Mouse (Mus musculus): ENCODE measurements at regions not wholly inside any gene's neighbourhood (a gene's known extent, or its start where the extent isn't known, plus 50 kb on each side); places are given as distances from the start of the nearest gene placed in this dataset.
"Not testable (repeated sequence)": the region's sequence is repeated elsewhere in the genome, so short reads cannot be mapped to it uniquely, and the experiment has no call there.

- peak; percentile 24 for DNase-seq (ENCODE audit: low read depth, low spot score)
Observed at GRCm38 (mm10) chr3:8310379-8311128, 1299.3 kb downstream of the Zfp704 start.

GRCm38 (mm10) chr3:8307296-8307695 lies 1302.6 kb downstream of the Zfp704 start:
- DNase-seq (ENCODE audit: low read depth, low spot score) = no peak

DNA sequence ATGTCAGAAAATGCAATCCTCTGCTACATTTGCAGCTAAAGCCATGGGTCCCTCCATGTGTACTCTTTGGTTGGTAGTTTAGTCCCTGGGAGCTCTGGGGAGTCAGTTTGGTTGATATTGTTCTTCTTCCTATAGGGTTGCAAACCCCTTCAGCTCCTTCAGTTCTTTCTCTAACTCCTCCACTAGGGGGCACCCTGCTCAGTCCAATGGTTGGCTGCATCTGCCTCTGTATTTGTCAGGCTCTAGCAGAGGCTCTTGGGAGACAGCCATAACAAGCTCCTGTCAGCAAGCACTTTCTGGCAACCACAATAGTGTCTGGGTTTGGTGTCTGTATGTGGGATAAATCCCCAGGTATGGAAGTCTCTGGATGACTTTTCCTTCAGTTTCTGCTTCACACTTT lies 1305.1 kb downstream of the Zfp704 start:
- DNase-seq (ENCODE audit: low read depth, low spot score) = no peak

GRCm38 (mm10) chr3:8293036-8293435 lies 1316.8 kb downstream of the Zfp704 start:
- no peak for DNase-seq (ENCODE audit: low read depth, low spot score)

DNA sequence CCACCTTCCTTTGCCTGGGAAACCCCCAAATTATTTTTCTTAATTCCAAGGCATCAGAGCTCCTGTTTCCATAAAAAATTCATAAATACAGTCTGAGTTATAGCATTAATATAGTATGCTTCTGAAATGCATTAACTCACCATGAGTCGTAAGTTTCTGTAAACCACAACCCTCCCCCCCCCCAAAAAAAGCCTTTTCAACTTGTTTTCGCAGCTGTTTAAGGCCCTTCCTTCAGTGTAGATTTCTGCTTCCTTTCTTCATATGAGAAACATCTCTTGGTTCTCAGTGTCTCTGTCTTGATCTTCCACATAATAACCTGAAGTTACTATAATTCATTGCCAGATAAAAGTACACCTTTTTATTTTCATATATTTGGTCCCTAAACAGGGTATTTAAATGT lies 1320.3 kb downstream of the Zfp704 start:
- DNase-seq (ENCODE audit: low read depth, low spot score) = no peak

DNA sequence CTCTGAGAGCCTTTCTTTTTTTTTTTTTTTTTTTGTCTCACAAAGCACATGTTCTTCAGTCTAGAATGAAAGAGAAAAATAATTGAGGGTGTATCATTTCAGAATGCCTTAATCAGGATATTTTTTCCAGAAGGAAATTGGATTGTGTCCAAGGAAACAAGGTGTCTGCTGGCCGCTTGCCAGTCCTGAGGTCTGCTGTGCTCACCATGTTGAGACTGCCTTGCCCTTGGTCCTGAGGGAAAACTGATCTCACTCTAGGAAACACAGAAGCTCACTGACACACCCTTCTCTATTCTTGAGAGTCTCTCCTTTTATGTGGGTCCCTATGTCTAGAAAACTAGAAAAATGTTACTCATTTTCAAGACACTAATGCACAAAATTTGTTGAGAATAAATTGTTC lies 1321.4 kb downstream of the Zfp704 start:
- no peak for DNase-seq (ENCODE audit: low read depth, low spot score)

DNA sequence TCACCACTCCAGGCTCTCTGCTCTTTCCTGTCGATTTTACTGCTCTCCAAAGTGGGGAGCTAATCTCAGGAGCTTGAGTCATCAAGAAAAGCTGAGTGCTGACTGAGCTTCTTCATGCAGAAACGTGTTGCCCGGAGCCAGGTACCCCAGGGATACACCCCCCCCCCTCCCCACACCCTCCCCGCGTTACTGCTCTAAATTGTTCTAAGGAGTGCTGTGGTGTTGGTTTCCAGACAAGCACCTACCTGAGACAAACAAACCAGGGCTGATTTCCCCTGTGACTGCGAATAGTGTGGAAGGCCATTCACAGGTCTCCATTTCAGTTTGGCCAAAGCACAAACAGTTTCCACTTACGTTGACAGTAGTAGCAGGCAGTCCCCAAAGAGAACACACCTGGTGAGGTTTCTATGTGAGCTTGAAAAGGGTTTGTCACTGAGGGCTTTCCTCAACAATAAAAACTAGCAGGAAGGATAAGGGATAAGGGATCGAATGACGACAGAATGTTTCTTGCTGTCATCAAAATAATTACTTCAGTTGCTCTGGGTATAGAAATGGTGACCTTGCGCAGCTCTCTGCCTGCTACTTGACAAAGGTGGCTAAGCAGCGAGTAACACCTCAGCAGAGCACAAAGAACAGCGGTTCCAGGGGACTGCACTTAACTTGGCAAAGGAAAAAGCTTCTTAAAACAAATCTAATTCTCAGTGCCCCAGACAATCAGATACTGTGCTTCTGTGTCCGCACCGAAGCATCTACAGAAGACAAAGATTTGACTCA lies 1325.0 kb downstream of the Zfp704 start:
- no peak for DNase-seq (ENCODE audit: low read depth, low spot score)

- no peak for DNase-seq (ENCODE audit: low read depth, low spot score)
Observed at GRCm38 (mm10) chr3:8282411-8282810, 1327.5 kb downstream of the Zfp704 start.

GRCm38 (mm10) chr3:8276661-8277060 lies 1333.2 kb downstream of the Zfp704 start:
- DNase-seq (ENCODE audit: low read depth, low spot score) = no peak

DNA sequence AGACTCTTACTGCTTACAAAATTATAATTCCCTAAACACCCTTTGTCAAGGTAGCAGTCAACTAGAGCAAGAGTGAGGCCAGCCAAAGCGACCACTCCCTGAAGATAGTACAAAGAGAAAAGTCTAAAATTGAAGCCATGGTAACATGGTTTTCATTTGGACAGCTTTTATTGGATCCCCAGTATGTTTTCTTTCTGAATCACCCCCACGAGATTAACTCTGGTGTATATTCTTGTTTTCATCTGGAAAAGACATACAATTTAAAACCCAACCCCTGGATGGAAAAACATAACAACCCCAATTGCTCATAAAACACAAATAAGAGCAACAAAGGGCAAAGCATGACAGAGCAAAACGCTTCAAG lies 1339.0 kb downstream of the Zfp704 start:
- no peak for DNase-seq (ENCODE audit: low read depth, low spot score)

DNA sequence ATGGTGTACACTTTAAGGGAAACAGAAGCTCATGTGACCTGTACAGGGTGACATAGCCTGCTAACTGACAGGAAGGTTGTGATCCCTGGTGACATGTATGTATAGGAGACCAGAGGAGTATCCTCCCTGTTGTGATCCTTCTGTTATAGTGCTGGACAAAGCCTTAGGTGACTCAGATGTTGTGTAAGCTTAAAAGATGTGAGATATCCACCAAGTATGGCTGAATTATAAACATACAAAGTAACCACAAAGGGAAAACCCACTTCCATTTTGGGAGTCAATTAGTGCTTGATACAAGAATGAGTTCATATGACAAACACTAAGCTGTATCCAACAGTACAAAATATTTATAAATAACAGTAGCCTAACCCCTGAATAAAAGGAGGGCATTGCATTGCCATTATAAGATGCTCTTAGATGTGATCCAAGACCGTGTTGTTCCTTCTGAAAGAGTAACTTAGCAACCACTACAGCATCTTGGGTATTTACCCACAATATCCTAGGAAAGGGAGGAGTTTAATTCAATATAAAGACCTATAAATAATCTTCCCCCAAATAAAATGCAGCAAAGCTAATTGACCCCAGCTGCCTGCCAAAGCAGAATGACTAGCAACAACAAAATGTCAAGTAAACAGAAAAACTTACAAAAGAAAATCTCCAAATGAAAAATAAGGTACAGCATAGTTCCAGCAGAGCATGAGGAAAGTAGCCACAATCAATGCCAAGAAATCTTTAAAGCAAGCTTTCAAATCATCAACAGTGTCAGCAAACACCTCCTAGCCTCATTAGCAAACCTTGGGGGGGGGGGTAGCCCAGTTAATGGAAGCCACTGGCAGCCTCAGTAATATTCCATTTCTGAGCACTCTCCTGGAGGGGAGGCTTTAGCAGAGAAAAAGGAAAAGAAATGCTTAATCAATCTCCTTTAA lies 1339.6 kb downstream of the Zfp704 start:
- DNase-seq (ENCODE audit: low read depth, low spot score) = no peak

- DNase-seq (ENCODE audit: low read depth, low spot score) = no peak
Observed at GRCm38 (mm10) chr3:8265783-8266182, 1344.1 kb downstream of the Zfp704 start.

GRCm38 (mm10) chr3:8264366-8265033 lies 1345.4 kb downstream of the Zfp704 start:
- no peak for DNase-seq (ENCODE audit: low read depth, low spot score)

DNA sequence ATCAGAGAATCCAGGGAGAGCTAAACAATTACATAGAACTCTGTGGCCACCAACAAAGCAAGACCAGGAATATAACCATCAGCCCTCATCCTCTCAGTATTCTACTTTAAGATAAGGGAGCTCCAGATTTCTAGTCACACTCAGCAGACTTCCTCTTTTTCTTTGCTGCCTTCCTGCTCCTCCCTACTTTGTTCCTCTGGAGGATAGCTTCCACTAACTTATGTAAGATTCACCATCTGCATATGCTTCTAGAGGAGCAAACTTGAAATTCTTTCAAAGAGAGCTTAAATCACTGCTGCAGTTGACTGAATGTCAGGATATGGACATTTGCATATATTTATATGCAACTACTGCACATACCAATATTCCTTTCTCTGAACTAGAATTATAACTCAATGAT lies 1352.6 kb downstream of the Zfp704 start:
- no peak for DNase-seq (ENCODE audit: low read depth, low spot score)

DNA sequence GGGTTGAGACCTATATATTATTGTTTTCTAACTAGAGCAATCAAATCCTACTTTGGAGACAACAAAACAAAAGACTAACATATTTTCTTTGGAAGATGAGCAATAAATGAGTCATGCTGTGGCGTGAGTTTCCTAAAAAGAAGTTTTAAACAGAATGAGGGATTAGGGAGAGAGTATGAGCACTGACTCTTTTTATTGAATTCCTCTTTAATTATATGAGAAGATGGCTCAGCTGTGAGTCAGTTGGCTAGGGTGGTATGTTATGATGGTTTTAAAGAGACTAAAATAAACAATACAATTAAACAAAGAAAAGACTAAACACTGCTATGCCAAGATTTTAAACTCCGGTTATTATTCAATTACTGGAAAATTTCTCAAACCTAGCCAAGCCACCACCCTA lies 1357.6 kb downstream of the Zfp704 start:
- no peak for DNase-seq (ENCODE audit: low read depth, low spot score)

GRCm38 (mm10) chr3:8248911-8249310 lies 1361.0 kb downstream of the Zfp704 start:
- DNase-seq (ENCODE audit: low read depth, low spot score) = no peak

GRCm38 (mm10) chr3:8245822-8246221 lies 1364.1 kb downstream of the Zfp704 start:
- not testable (repeated sequence) for DNase-seq (ENCODE audit: low read depth, low spot score)

- peak; percentile 37 for DNase-seq (ENCODE audit: low read depth, low spot score)
Observed at GRCm38 (mm10) chr3:8245195-8245789, 1364.6 kb downstream of the Zfp704 start.

DNA sequence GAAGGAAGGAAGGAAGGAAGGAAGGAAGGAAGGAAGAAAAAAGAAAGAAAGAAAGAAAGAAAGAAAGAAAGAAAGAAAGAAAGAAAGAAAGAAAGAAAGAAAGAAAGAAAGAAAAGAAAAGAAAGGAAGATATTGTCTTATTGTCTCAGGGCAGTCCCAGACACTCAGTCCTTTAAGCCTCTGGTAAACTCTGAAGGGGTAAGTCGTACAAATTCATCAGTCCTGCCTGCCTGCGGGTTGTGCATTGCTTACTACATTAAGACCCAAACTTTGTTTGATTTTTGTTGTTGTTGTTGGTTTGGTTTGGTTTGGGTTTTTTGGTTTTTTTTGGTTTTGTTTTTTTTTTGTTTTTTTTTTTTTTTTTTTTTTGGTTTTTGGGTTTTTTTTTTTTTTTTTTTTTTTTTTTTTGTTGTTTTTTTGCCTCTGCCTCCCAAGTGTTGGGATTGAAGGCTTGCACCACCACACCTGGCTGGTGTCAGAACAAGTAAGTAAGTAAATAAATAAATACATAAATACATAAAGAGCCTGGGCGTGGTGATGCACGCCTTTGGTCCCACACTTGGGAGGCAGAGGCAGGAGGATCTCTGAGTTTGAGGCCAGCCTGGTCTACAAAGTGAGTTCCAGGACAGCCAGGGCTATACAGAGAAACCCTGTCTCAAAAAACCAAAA lies 1365.2 kb downstream of the Zfp704 start:
- DNase-seq (ENCODE audit: low read depth, low spot score) = not testable (repeated sequence)

DNA sequence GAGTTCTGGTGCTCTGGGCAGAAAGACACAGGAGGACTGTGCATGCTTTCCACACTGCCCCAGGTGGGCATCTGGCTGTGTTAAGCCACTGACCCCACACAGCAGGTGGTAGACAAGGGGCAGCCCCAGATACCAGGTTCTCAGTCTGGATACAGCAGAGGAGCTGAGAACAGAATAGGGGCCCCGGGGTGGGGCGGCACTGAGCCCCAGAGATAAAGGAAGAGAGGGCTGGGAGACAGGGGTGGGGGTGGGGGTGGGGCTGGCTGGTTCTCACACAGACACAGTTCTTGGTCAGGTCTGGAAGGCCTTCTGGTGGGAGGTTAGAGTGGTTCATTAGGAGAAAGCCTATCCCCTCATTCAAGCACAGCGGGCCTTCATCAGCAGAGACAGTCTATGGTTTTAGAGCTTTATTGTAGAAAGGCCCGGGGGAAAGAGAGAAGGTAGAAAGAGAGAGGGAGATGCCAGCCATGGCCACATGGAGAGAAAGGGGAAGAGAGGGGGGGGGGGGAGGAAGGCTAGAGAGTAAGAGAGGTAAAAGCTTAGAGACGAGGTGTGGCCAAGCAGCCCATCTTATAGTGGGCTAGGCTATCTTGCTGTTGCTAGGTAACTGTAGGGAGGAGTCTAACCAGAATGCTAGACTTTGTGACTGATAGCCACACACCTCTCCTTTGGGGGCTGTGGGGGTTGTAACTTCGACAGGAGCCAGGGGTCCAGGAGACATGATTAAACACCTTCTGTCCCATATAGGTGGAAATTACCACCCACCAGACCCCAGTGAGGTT lies 1403.1 kb downstream of the Zfp704 start:
- no peak for DNase-seq (ENCODE audit: low read depth, low spot score)

All from brain, embryonic 18.5 days (tissue).